Mouse (Mus musculus): ENCODE data around the gene Camsap2. TPM values are rescaled to one million over a fixed set of nuclear protein-coding genes. Genes with fewer than 3 reads are reported as not detected.

Gene Camsap2
- polyA plus RNA-seq, 1 experiment: 53.2 TPM

DNA sequence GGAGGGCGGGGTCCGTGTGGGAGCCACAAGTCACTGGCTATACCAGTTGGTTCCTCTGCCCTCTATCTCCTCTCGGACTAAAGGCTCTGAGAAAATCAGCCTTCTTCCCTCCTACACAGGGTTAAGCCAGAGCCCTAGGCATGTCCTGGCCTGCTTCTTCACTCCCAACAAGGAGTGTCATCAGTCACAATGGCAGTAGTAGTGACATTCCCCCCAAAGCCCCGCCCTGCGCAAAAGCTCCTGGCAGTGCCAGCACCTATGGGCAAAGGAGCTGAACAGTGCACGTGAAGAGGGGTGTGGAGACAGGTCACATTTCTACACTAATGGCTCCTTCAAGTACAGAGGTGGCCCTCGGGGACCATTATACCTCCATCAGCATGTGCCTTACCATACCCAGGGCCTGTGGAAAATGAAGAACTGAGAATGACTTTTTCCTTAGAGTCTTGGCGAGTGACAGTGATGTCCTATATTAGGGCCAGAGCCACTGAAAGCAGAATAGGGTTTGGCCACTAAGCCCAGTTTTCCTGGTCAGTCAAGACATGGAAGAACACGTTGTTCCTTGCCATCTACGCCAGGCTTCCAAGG, 122.1 kb downstream of the Camsap2 start:
- no peak for TF ChIP-seq POLR2A (IDR thresholded peaks at IDR 0.05; ENCODE audit: extremely low read depth, insufficient read depth, low read length)
- no peak for TF ChIP-seq CTCF (IDR thresholded peaks at IDR 0.05; ENCODE audit: extremely low read depth, insufficient read depth, low read length)
- Histone ChIP-seq H3K4me1 (ENCODE audit: control insufficient read depth, insufficient read depth, low read length) (no peaks in the 10 kb centered on the region), H3K4me3 (ENCODE audit: insufficient read depth, low read length) (no peak overlapping the region), H3K27ac (ENCODE audit: insufficient read depth, low read length) (no peak overlapping the region)

DNA sequence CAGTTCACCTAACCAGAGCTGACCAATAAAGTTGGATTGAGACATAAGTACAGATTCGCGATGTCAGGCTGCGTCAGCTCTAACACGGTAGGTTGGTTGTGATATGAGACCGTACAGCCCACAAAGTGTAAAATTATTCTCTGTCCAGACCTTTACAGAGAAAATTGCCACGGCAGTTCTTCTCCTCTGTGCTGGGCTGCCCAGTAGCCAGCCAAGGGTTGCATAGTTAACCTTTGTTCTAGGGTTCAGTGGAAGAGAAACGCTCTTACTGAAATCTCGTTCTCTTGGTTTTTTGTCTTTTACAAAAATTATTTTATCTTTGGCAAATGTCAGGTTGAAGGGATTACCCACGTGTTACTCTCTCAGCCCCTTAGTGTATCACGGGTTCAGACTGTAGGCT, 123.5 kb downstream of the Camsap2 start:
- no peak for TF ChIP-seq POLR2A (IDR thresholded peaks at IDR 0.05; ENCODE audit: extremely low read depth, insufficient read depth, low read length)
- TF ChIP-seq CTCF (IDR thresholded peaks at IDR 0.05; ENCODE audit: extremely low read depth, insufficient read depth, low read length): no peak
- Histone ChIP-seq H3K4me1 (ENCODE audit: control insufficient read depth, insufficient read depth, low read length) (no peaks in the 10 kb centered on the region), H3K4me3 (ENCODE audit: insufficient read depth, low read length) (no peak overlapping the region), H3K27ac (ENCODE audit: insufficient read depth, low read length) (no peak overlapping the region)

DNA sequence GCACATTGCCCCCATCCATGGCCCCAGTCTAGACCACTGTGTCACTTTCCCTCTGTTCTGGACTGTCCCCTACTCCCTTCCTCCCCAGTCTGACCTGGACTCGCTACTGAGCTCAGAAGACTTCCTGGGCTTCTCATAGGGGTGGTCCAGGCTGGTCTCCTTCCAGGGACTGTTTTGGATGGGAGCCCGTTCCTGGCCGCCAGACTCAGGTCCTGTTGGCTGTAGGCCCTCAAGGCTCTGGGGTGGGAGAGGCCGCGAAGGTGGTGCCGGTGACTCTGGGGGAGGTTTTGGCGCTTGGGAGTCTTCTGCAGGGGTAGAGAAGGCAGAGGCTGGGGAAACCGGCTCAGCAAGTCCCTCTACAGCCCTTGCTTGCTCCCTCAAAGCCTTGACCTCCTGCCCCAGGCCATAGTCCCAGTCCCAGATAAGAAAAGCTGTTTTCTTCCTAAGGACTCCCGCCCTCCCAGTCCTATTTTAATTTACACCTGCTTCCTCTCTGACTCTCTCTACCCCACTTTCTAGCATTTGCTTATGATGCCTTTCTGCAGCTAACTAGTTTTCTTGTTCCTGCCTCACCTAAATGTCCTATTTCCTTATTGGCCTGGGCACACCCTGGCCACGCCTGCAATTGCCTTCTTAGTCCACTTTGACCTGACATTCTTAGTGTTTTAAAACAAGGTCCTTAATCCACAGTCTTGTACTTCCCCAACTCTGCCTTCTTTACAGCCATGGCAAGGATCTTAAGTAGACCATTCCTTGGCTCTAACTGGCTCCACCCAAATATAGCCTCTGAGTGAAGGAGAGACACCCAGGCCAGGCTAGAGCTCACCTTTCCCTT, 125.7 kb downstream of the Camsap2 start:
- H3K4me3 ChIP-seq (ENCODE audit: insufficient read depth, low read length): no peak overlapping the region
- no peak for TF ChIP-seq POLR2A (IDR thresholded peaks at IDR 0.05; ENCODE audit: extremely low read depth, insufficient read depth, low read length)
- no peak for TF ChIP-seq CTCF (IDR thresholded peaks at IDR 0.05; ENCODE audit: extremely low read depth, insufficient read depth, low read length)
- no peaks in the 10 kb centered on the region for H3K4me1 ChIP-seq (ENCODE audit: control insufficient read depth, insufficient read depth, low read length)
- no peak overlapping the region for H3K27ac ChIP-seq (ENCODE audit: insufficient read depth, low read length)

Other genes with a start within 250 kb of the Camsap2 start
- gene Kif21b, start 214.7 kb downstream of the Camsap2 start, polyA plus RNA-seq (2012; rRNA removed): 42.5 and 44.4 TPM in 2 replicates
- gene Mroh3, start 133.3 kb downstream of the Camsap2 start, polyA plus RNA-seq (2012; rRNA removed): 1.0 and 1.6 TPM in 2 replicates
- 3.3 TPM in 2 replicates for gene Inava, start 111.8 kb downstream of the Camsap2 start, polyA plus RNA-seq (2012; rRNA removed)
- gene Gpr25, start 85.2 kb downstream of the Camsap2 start, polyA plus RNA-seq (2012; rRNA removed): 6.5 and 9.7 TPM in 2 replicates
- 6.3 and 7.0 TPM in 2 replicates for gene Ddx59, start 69.2 kb upstream of the Camsap2 start, polyA plus RNA-seq (2012; rRNA removed)
- gene Kif14, start 120.2 kb upstream of the Camsap2 start, polyA plus RNA-seq (2012; rRNA removed): 0.21 and 0.30 TPM in 2 replicates